In genomic region chr17:6315706-6316105, GRCm38 (mm10) we compare ENCODE assay signal across 6 mouse cellular contexts. TPM values are rescaled to one million over a fixed set of nuclear protein-coding genes. Genes with fewer than 3 reads are reported as not detected.
DNase-seq lines count a peak whose midpoint lies in the region; ATAC-seq and TF ChIP-seq lines count a peak whose summit lies in the region.
"Not testable (repeated sequence)": the region's sequence is repeated elsewhere in the genome, so short reads cannot be mapped to it uniquely, and the experiment has no call there.

No protein-coding gene starts in this region.

- H3K36me3 ChIP-seq in midbrain, embryonic 13.5 days, result not testable (repeated sequence)

- 43% methylated on average over 3 of the region's 4 CpGs for WGBS in midbrain, embryonic 13.5 days

- intact Hi-C loops in heart, postnatal 10 days (cut with DNase I); left cerebral cortex, adult 2 months (cut with DNase I): not testable (repeated sequence)

- H3K4me3 ChIP-seq in left cerebral cortex, adult 2 months, result 0 out of 2 replicates have a peak overlapping the region, but pooled peaks have one; percentile 2
- H3K4me3 ChIP-seq in midbrain, embryonic 13.5 days (replicated peaks), result not testable (repeated sequence)

- not testable (repeated sequence) for H3K9me3 ChIP-seq in midbrain, embryonic 13.5 days

- H3K4me2 ChIP-seq in midbrain, embryonic 13.5 days (replicated peaks), result 0 out of 2 replicates have a peak overlapping the region, but pooled peaks have one; percentile 23

- not testable (repeated sequence) for TF ChIP-seq CTCF in left cerebral cortex, adult 2 months (IDR thresholded peaks at IDR 0.05)

- H3K27me3 ChIP-seq in midbrain, embryonic 13.5 days, result not testable (repeated sequence)

- DNase-seq in cerebellum, adult 11-12 months, result peak; percentile 41
- DNase-seq in heart, postnatal 10 days, result peak; percentile 21 to 27
- not testable (repeated sequence) for DNase-seq in left cerebral cortex, adult 2 months (ENCODE audit: extremely low spot score in 1 of 2, low spot score in 2 of 2)

- H3K27ac ChIP-seq in left cerebral cortex, adult 2 months; midbrain, embryonic 13.5 days: not testable (repeated sequence)

- not testable (repeated sequence) for H3K4me1 ChIP-seq in midbrain, embryonic 13.5 days (replicated peaks)

- H3K9ac ChIP-seq in midbrain, embryonic 13.5 days (replicated peaks), result not testable (repeated sequence)

- ATAC-seq in common myeloid progenitor, adult 5-6 weeks (replicated peaks; ENCODE audit: low read depth, poor library complexity, severe bottlenecking), result peak; percentile 12
- not testable (repeated sequence) for ATAC-seq in midbrain, embryonic 13.5 days
- ATAC-seq in neutrophil, adult 5-6 weeks (ENCODE audit: extremely low read depth, insufficient number of reproducible peaks, low FRiP score, poor library complexity, severe bottlenecking), result 0 out of 2 replicates have a peak, but pooled peaks have one; percentile 10

RNA-seq across cellular contexts. Expression of gene Dynlt1a, which starts 1.6 kb away (rescaled TPM):
- 13.9 and 14.0 TPM in 2 replicates for total RNA-seq in common myeloid progenitor, adult 5-6 weeks (2017)
- 1 to 10 TPM; 2.3 to 3.3 TPM for total RNA-seq in heart, postnatal 10 days (2021)
- total RNA-seq in left cerebral cortex, adult 2 months (2021), result 10 to 100 TPM; 12.2 to 17.0 TPM
- polyA plus RNA-seq in midbrain, embryonic 13.5 days (2015; fragmentation: Nextera tagmentation; extraction: Ambion mirVana), result 48.2 and 53.2 TPM in 2 replicates
- 5.7 and 6.1 TPM in 2 replicates for total RNA-seq in neutrophil, adult 5-6 weeks (2017)

RNA-seq across cellular contexts. Expression of gene Tmem181a, which starts 59.0 kb away (rescaled TPM):
- 7.0 and 8.4 TPM in 2 replicates for total RNA-seq in common myeloid progenitor, adult 5-6 weeks (2017)
- 10 to 100 TPM; 12.2 to 12.4 TPM for total RNA-seq in heart, postnatal 10 days (2021)
- 10 to 100 TPM; 62.8 to 63.6 TPM for total RNA-seq in left cerebral cortex, adult 2 months (2021)
- polyA plus RNA-seq in midbrain, embryonic 13.5 days (2015; fragmentation: Nextera tagmentation; extraction: Ambion mirVana), result 32.5 and 33.7 TPM in 2 replicates
- 3.7 and 5.5 TPM in 2 replicates for total RNA-seq in neutrophil, adult 5-6 weeks (2017)
